Mouse (Mus musculus) ES-Bruce4 (cell line): ENCODE data around the gene Crmp1.

Experiments used
- CTCF ChIP-seq: IDR thresholded peaks from one replicate; pipeline ENCODE4 v1.8.1; 2011; ENCODE audit warnings: low read depth, low read length
- EP300 ChIP-seq: IDR thresholded peaks from 2 replicates; pipeline ENCODE4 v1.6.1; 2011; ENCODE audit warnings: low read depth, low read length; ENCODE audit not compliant: insufficient read depth
- POLR2A ChIP-seq: IDR thresholded peaks from one replicate; pipeline ENCODE4 v1.8.1; 2011; ENCODE audit warnings: low read length; ENCODE audit not compliant: insufficient read depth

- no peak for TF ChIP-seq POLR2A
- no peak for TF ChIP-seq EP300
- no peak for TF ChIP-seq CTCF
Measured at GRCm38 (mm10) chr5:37320761-37321160, 79.0 kb downstream of the Crmp1 start.
